Mouse (Mus musculus) heart, embryonic 11.5 days (tissue): ENCODE data around the gene Cacna2d2. TPM values are rescaled to one million over a fixed set of nuclear protein-coding genes. Genes with fewer than 3 reads are reported as not detected.

ENCODE experiments used
- ATAC-seq: fragments of 200-750 bp; cut with Nextera tagmentation; replicated peaks from 2 replicates; pipeline ENCODE4 v1.8.0; 2017; ENCODE audit warnings: moderate library complexity; ENCODE audit not compliant: insufficient number of reproducible peaks, low FRiP score, low TSS enrichment
- H3K27ac ChIP-seq: fragments of 300-500 bp; sonication (generic); 2 replicates; pipeline ENCODE4 v1.5.1; 2014; ENCODE audit warnings: mild to moderate bottlenecking, low read depth, low read length
- H3K27me3 ChIP-seq: fragments of 300-500 bp; sonication (generic); 2 replicates; pipeline ENCODE4 v1.6.1; 2014; ENCODE audit warnings: mild to moderate bottlenecking, low read length, mixed read lengths; ENCODE audit not compliant: control insufficient read depth, insufficient read depth
- H3K36me3 ChIP-seq: fragments of 300-500 bp; sonication (generic); 2 replicates; pipeline ENCODE4 v1.6.1; 2014; ENCODE audit warnings: mild to moderate bottlenecking, low read length, moderate library complexity, mixed read lengths; ENCODE audit not compliant: control insufficient read depth, insufficient read depth
- H3K4me1 ChIP-seq: fragments of 300-500 bp; sonication (generic); 2 replicates; pipeline ENCODE4 v1.6.1; 2014; ENCODE audit warnings: low read length; ENCODE audit not compliant: control insufficient read depth, insufficient read depth
- H3K4me2 ChIP-seq: fragments of 300-500 bp; sonication (generic); 2 replicates; pipeline ENCODE4 v1.6.1; 2014; ENCODE audit warnings: mild to moderate bottlenecking, moderate library complexity
- H3K4me3 ChIP-seq: fragments of 300-500 bp; sonication (generic); 2 replicates; pipeline ENCODE4 v1.5.1; 2014; ENCODE audit warnings: low read depth, low read length
- H3K9ac ChIP-seq: fragments of 300-500 bp; sonication (generic); 2 replicates; pipeline ENCODE4 v1.6.1; 2014; ENCODE audit warnings: mild to moderate bottlenecking, low read depth, low read length, moderate library complexity
- H3K9me3 ChIP-seq: fragments of 300-500 bp; sonication (generic); replicated peaks from 2 replicates; pipeline ENCODE4 v1.6.1; 2016; ENCODE audit warnings: low read length; ENCODE audit not compliant: control insufficient read depth
- WGBS: fragments of 180-500 bp; shearing (Covaris S2); extraction: QIAGEN DNeasy Blood & Tissue Kit; methylation state at CpG from one replicate; pipeline ENCODE4 v1.1.7; 2014; ENCODE audit not compliant: insufficient replicate concordance; 5-methylcytosine and 5-hydroxymethylcytosine counted together
- polyA plus RNA-seq: library from polyadenylated mRNA; unstranded; fragments of >200 nt; fragmentation: Nextera tagmentation; extraction: Ambion mirVana; gene quantifications from 2 replicates; pipeline ENCODE4 v1.2.1, GENCODE M21; 2014

Gene Cacna2d2
- polyA plus RNA-seq, 1 experiment from 2014 or later: 7.1 TPM

DNA sequence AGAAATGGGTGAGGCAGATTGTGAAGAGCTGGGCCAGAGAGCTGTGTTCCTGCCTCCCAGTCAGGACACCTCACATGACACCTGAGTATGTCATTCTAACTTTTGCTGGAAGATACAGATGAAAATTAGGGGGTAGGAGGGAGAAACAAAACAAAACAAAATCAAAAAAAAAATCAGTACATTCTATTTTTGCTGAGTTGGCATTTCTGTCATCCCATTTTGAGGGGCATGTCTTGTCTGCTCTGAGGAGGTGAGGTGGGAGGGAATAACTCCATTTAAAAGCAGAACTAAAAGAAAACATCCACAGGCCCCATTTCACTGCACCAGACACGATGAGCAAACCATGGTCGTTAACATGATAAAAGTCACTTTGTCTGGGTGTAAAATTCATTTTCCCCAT lies 11.1 kb upstream of the Cacna2d2 start:
- Histone ChIP-seq H3K4me3 (no peak overlapping the region), H3K27me3 (peaks cover 7% of the 10 kb centered on the region), H3K9me3 (no peaks in the 10 kb centered on the region), H3K36me3 (no peaks in the 10 kb centered on the region), H3K4me2 (no peak overlapping the region), H3K27ac (no peak overlapping the region), H3K4me1 (0 out of 2 replicates have a peak, but pooled peaks cover 5% of the 10 kb centered on the region), H3K9ac (no peak overlapping the region)
- no peak for ATAC-seq
- WGBS: 55% methylated on average over 2 of the region's 2 CpGs

DNA sequence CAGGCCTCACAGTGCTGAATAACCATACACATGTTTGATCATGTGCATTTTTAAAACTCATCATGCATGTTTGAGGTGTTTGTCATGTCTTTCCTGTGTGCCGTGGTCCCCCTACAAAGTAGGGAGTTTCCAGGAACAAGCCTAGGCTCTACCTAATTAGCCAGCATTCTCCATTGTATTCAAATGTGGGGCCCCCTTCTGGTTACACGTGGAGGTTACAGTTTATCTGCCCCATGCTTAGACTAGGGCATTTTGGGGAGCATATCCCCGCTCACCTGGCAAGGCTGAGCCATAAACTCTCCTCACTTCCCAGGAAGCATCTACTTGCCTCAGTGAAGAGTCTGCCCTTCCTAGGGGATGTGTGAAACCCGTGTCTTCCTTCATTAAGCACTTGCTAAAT lies 3.0 kb upstream of the Cacna2d2 start:
- no peak for ATAC-seq
- 36% methylated on average over 4 of the region's 4 CpGs for WGBS
- H3K27ac ChIP-seq: no peak overlapping the region
- H3K4me3 ChIP-seq: no peak overlapping the region
- H3K4me1 ChIP-seq: no peaks in the 10 kb centered on the region; the same call in 1 of the 2 replicates
- H3K36me3 ChIP-seq: no peaks in the 10 kb centered on the region
- H3K4me2 ChIP-seq: no peak overlapping the region
- no peaks in the 10 kb centered on the region for H3K9me3 ChIP-seq
- H3K9ac ChIP-seq: no peak overlapping the region
- H3K27me3 ChIP-seq: peaks cover 34% of the 10 kb centered on the region

DNA sequence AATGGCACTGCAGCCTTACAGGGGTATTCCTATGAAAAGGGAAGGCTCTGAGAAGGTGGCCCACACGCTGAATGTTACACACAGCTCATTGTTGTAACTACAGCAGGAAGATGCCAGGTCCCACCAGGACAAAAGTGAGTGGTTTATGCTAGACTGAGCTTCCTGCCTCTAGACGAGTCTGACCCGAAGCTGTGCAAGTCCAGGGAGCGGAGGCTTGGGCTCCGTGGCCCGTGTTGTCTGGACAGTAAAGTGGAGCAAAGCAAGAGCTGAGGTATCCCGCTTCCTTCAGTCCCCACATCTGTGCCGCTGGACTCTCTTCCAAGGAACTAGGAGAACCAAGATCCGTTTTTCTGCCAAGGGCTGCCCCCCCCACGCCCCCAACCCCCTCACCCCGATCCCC lies 444 bp upstream of the Cacna2d2 start:
- Histone ChIP-seq H3K9ac (no peak overlapping the region), H3K9me3 (no peaks in the 10 kb centered on the region), H3K27ac (no peak overlapping the region), H3K4me2 (peak overlapping the region; percentile 95), H3K4me1 (no peaks in the 10 kb centered on the region; the same call in 1 of the 2 replicates), H3K36me3 (no peaks in the 10 kb centered on the region), H3K4me3 (no peak overlapping the region), H3K27me3 (peaks cover 54% of the 10 kb centered on the region)
- no peak for ATAC-seq
- 25% methylated on average over 11 of the region's 11 CpGs for WGBS

DNA sequence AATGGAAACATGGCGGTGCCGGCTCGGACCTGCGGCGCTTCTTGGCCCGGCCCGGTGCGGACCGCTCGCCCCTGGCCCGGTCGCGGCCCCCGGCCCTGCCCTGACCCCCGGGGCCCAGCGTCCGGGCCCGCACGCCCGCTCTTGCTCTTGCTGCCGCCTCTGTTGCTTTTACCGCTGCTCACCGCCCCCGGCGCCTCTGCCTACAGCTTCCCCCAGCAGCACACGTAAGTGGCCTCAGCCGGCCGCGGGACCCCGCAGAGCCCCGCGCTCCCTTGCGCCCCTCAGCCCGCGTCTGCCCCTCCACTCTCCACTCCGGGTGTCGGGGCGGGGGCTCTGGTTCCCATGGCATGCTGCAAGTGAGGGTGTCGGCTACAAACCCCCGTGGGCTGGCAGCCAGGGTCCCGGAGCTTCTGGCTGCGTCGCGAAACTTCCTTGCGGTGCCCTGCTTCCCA lies 674 bp downstream of the Cacna2d2 start:
- Histone ChIP-seq H3K27me3 (peaks cover 56% of the 10 kb centered on the region), H3K9ac (peak overlapping the region; percentile 68), H3K4me1 (peaks cover 4% of the 10 kb centered on the region; the same call in 1 of the 2 replicates), H3K4me2 (peak overlapping the region; percentile 95), H3K4me3 (peak overlapping the region; percentile 80), H3K27ac (peak overlapping the region; percentile 72), H3K9me3 (no peaks in the 10 kb centered on the region), H3K36me3 (no peaks in the 10 kb centered on the region)
- WGBS: 1% methylated on average over 20 of the region's 45 CpGs
- peak; percentile 12; the same call in 1 of the 2 replicates for ATAC-seq

DNA sequence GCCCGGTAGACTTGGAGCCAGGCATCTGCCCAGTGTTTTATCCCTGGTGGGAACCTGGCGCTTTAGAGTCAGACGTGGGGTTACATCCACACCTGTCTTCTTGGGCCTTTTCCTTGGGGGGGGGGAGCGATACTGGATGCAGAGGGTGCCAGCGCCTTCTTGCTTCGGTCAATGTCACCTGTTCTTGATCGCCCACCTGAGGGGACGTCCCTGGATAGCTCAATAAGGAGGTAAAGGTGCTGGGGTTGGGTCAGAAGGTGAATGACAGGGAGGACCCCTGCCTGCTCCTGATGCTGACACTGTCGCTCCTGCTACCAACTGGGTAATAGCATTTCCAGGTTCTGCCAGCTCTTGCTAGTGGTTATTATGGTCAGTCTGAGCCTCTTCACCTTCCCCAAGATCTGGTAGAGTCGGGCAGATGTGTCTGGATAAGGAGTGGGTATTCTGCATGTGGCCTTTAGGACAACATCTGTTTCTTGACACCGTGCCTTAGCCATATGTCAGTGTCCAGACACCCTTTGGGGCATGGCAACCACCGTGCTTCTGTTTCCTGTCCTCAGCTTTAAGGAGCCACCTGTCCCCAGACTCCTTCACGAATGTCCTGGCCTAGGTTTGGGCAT lies 1.4 kb downstream of the Cacna2d2 start:
- Histone ChIP-seq H3K9ac (peak overlapping the region; percentile 68), H3K36me3 (no peaks in the 10 kb centered on the region), H3K4me1 (peaks cover 4% of the 10 kb centered on the region; the same call in 1 of the 2 replicates), H3K27ac (no peak overlapping the region; the same call in 1 of the 2 replicates), H3K9me3 (no peaks in the 10 kb centered on the region), H3K4me3 (peak overlapping the region; percentile 80), H3K27me3 (peaks cover 56% of the 10 kb centered on the region), H3K4me2 (peak overlapping the region; percentile 95)
- ATAC-seq: no peak
- 18% methylated on average over 13 of the region's 13 CpGs for WGBS

DNA sequence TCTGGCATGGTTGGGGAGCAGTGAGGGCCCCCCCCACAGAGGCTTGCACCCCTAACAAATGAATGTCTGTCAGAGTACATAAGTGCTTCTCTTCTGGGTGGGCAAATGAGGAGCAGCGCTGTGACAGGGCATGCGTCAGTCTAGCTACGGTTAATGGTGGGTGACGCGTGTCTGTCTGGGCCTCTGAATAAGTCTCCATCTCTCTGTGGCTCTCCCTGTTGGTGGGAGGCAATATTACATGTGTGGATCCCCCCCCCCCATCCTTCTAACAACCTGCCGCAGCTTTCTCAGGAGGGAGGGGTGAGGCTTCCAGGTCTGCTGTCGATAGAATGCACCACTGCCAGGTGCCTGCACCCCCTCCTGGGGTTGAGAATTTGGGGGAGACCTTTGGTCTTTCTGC lies 3.7 kb downstream of the Cacna2d2 start:
- Histone ChIP-seq H3K27me3 (peaks cover 46% of the 10 kb centered on the region), H3K27ac (no peak overlapping the region), H3K9me3 (no peaks in the 10 kb centered on the region), H3K4me3 (peak overlapping the region; percentile 6; the same call in 1 of the 2 replicates), H3K4me2 (peak overlapping the region; percentile 95), H3K4me1 (peaks cover 6% of the 10 kb centered on the region), H3K9ac (0 out of 2 replicates have a peak overlapping the region, but pooled peaks have one; percentile 60), H3K36me3 (no peaks in the 10 kb centered on the region)
- no peak for ATAC-seq
- WGBS: 58% methylated on average over 7 of the region's 7 CpGs

GRCm38 (mm10) chr9:107409449-107409848 lies 10.0 kb downstream of the Cacna2d2 start:
- Histone ChIP-seq H3K4me1 (peaks cover 3% of the 10 kb centered on the region), H3K4me2 (no peak overlapping the region), H3K27me3 (peaks cover under 1% of the 10 kb centered on the region; the same call in 1 of the 2 replicates), H3K9ac (no peak overlapping the region), H3K9me3 (no peaks in the 10 kb centered on the region), H3K4me3 (no peak overlapping the region), H3K36me3 (no peaks in the 10 kb centered on the region), H3K27ac (no peak overlapping the region)
- no peak for ATAC-seq
- 57% methylated on average over 4 of the region's 4 CpGs for WGBS

DNA sequence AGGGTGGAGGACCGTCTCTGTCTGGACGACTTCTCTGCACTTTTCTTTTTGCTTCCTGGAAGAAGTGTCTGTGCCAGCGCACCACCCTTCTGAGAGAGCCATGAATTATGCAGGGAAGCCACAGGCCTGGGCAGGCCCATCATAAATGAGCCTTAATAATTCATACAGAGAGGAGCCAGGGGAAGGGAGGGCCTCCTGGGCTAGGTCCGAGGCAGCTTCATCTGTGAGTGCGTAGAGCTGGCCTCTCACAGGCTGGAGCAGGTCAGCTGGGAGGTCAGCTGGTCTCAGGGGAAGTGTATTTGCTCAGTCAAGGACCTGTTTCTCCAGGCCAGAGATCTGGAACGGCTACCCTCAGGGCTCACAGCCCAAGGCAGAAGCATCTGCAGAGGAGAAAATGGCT lies 17.7 kb downstream of the Cacna2d2 start:
- Histone ChIP-seq H3K27me3 (no peaks in the 10 kb centered on the region), H3K27ac (no peak overlapping the region), H3K9ac (no peak overlapping the region), H3K4me2 (no peak overlapping the region), H3K36me3 (no peaks in the 10 kb centered on the region), H3K4me1 (peaks cover 17% of the 10 kb centered on the region), H3K4me3 (no peak overlapping the region), H3K9me3 (no peaks in the 10 kb centered on the region)
- 58% methylated on average over 6 of the region's 6 CpGs for WGBS
- no peak for ATAC-seq
